Mouse (Mus musculus): Measurements from ENCODE around the gene Klf2. TPM values are rescaled to one million over a fixed set of nuclear protein-coding genes. Genes with fewer than 3 reads are reported as not detected.

Gene Klf2
- polyA plus RNA-seq, 1 experiment from 2014 or later: 7.9 TPM

- Histone ChIP-seq H3K27me3 (replicated peaks) (no peaks in the 10 kb centered on the region), H3K36me3 (peaks cover 76% of the 10 kb centered on the region), H3K4me3 (replicated peaks) (no peak overlapping the region), H3K4me1 (no peaks in the 10 kb centered on the region), H3K4me2 (no peak overlapping the region), H3K9me3 (replicated peaks) (no peaks in the 10 kb centered on the region), H3K27ac (replicated peaks) (no peak overlapping the region), H3K9ac (replicated peaks) (no peak overlapping the region)
- ATAC-seq (ENCODE audit: low FRiP score): no peak
- 94% methylated on average over 5 of the region's 5 CpGs for WGBS
Observed at GRCm38 (mm10) chr8:72342556-72343300, 23.9 kb downstream of the Klf2 start.

GRCm38 (mm10) chr8:72343725-72344124 is 24.9 kb downstream of the Klf2 start:
- no peak for ATAC-seq (ENCODE audit: low FRiP score)
- H3K4me3 ChIP-seq (replicated peaks): no peak overlapping the region
- no peaks in the 10 kb centered on the region for H3K9me3 ChIP-seq (replicated peaks)
- no peaks in the 10 kb centered on the region for H3K27me3 ChIP-seq (replicated peaks)
- H3K9ac ChIP-seq (replicated peaks): no peak overlapping the region
- H3K4me2 ChIP-seq: no peak overlapping the region
- WGBS: 80% methylated on average over 4 of the region's 4 CpGs
- H3K36me3 ChIP-seq: peaks cover 72% of the 10 kb centered on the region
- no peak overlapping the region for H3K27ac ChIP-seq (replicated peaks)
- H3K4me1 ChIP-seq: no peaks in the 10 kb centered on the region

GRCm38 (mm10) chr8:72347553-72347952 is 28.7 kb downstream of the Klf2 start:
- H3K36me3 ChIP-seq: peaks cover 45% of the 10 kb centered on the region
- 94% methylated on average over 1 of the region's 1 CpGs for WGBS
- H3K27me3 ChIP-seq (replicated peaks): no peaks in the 10 kb centered on the region
- no peak overlapping the region for H3K9ac ChIP-seq (replicated peaks)
- H3K4me3 ChIP-seq (replicated peaks): no peak overlapping the region
- H3K4me2 ChIP-seq: no peak overlapping the region
- ATAC-seq (ENCODE audit: low FRiP score): no peak
- no peaks in the 10 kb centered on the region for H3K9me3 ChIP-seq (replicated peaks)
- no peak overlapping the region for H3K27ac ChIP-seq (replicated peaks)
- no peaks in the 10 kb centered on the region for H3K4me1 ChIP-seq

DNA sequence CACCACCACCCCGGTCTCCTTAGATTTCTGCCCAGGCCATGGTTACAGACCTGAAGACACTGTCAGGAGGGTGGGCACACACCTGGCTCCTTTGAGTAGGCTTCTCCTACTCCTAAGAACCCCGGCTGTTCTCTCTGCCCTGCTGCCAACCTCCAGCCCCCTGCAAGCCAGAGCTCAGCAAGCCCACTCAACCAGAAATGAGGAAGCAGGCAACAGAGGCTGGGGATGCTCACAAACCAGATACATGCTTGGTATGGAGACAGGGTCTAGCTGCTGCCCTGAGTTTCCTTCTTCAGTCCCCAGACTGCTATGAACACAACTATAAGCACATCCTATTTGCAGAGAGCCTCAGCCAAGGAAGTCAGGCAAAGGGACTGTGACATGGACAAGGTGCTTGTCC is 29.3 kb downstream of the Klf2 start:
- no peak overlapping the region for H3K4me2 ChIP-seq
- H3K4me1 ChIP-seq: no peaks in the 10 kb centered on the region
- 94% methylated on average over 2 of the region's 2 CpGs for WGBS
- peaks cover 48% of the 10 kb centered on the region for H3K36me3 ChIP-seq
- no peak for ATAC-seq (ENCODE audit: low FRiP score)
- H3K9ac ChIP-seq (replicated peaks): no peak overlapping the region
- no peaks in the 10 kb centered on the region for H3K9me3 ChIP-seq (replicated peaks)
- no peak overlapping the region for H3K27ac ChIP-seq (replicated peaks)
- no peak overlapping the region for H3K4me3 ChIP-seq (replicated peaks)
- no peaks in the 10 kb centered on the region for H3K27me3 ChIP-seq (replicated peaks)

GRCm38 (mm10) chr8:72348956-72349355 is 30.1 kb downstream of the Klf2 start:
- H3K27ac ChIP-seq (replicated peaks): no peak overlapping the region
- H3K9ac ChIP-seq (replicated peaks): no peak overlapping the region
- H3K27me3 ChIP-seq (replicated peaks): no peaks in the 10 kb centered on the region
- H3K4me1 ChIP-seq: no peaks in the 10 kb centered on the region
- no peak for ATAC-seq (ENCODE audit: low FRiP score)
- 91% methylated on average over 1 of the region's 1 CpGs for WGBS
- no peak overlapping the region for H3K4me3 ChIP-seq (replicated peaks)
- peaks cover 52% of the 10 kb centered on the region for H3K36me3 ChIP-seq
- H3K9me3 ChIP-seq (replicated peaks): no peaks in the 10 kb centered on the region
- H3K4me2 ChIP-seq: no peak overlapping the region

GRCm38 (mm10) chr8:72349838-72350237 is 31.0 kb downstream of the Klf2 start:
- H3K36me3 ChIP-seq: peaks cover 55% of the 10 kb centered on the region

GRCm38 (mm10) chr8:72350727-72351126 is 31.9 kb downstream of the Klf2 start:
- no peak overlapping the region for H3K4me3 ChIP-seq (replicated peaks)
- no peak overlapping the region for H3K9ac ChIP-seq (replicated peaks)
- no peak overlapping the region for H3K27ac ChIP-seq (replicated peaks)
- H3K9me3 ChIP-seq (replicated peaks): no peaks in the 10 kb centered on the region
- no peaks in the 10 kb centered on the region for H3K4me1 ChIP-seq
- H3K27me3 ChIP-seq (replicated peaks): no peaks in the 10 kb centered on the region
- WGBS: 96% methylated on average over 8 of the region's 8 CpGs
- ATAC-seq (ENCODE audit: low FRiP score): no peak
- no peak overlapping the region for H3K4me2 ChIP-seq
- H3K36me3 ChIP-seq: peaks cover 55% of the 10 kb centered on the region

More at GRCm38 (mm10) chr8:72349838-72350237, 31.0 kb downstream of the Klf2 start:
- H3K27me3 ChIP-seq (replicated peaks): no peaks in the 10 kb centered on the region
- no peak for ATAC-seq (ENCODE audit: low FRiP score)
- no peak overlapping the region for H3K27ac ChIP-seq (replicated peaks)
- H3K9ac ChIP-seq (replicated peaks): no peak overlapping the region
- H3K9me3 ChIP-seq (replicated peaks): no peaks in the 10 kb centered on the region
- no peak overlapping the region for H3K4me2 ChIP-seq
- no peak overlapping the region for H3K4me3 ChIP-seq (replicated peaks)
- H3K4me1 ChIP-seq: no peaks in the 10 kb centered on the region
- 93% methylated on average over 9 of the region's 9 CpGs for WGBS

DNA sequence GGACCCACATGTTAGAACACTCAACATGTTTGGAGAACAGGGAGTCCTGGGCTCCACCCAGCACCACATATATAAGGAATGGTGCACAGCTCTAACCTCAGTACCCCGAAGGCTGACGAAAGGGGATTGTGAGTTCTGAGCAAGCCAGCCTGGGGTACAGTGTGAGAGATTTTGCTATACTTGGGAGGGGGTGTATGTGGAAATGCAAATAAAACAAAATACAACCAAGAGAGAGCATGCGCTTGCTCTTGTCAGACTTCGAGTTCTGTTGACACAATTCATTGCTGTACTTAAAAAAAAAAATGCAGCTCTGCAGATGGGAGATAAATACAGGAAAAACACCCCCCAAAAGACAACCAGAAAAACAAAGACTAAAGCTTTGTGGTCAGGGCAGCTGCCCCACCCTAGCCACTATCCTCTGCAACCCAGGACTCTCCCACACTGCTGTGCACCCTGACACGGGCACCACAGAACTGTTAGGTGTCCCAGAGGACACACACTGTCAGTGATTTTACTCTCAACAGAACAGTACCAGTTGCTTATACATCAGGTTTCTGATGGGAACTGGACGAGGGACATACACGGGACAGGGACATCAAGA is 32.7 kb downstream of the Klf2 start:
- Histone ChIP-seq H3K27ac (replicated peaks) (no peak overlapping the region), H3K27me3 (replicated peaks) (no peaks in the 10 kb centered on the region), H3K9ac (replicated peaks) (no peak overlapping the region), H3K4me1 (no peaks in the 10 kb centered on the region), H3K4me3 (replicated peaks) (no peak overlapping the region), H3K4me2 (no peak overlapping the region), H3K36me3 (peaks cover 55% of the 10 kb centered on the region), H3K9me3 (replicated peaks) (no peaks in the 10 kb centered on the region)
- WGBS: 88% methylated on average over 7 of the region's 7 CpGs
- no peak for ATAC-seq (ENCODE audit: low FRiP score)

DNA sequence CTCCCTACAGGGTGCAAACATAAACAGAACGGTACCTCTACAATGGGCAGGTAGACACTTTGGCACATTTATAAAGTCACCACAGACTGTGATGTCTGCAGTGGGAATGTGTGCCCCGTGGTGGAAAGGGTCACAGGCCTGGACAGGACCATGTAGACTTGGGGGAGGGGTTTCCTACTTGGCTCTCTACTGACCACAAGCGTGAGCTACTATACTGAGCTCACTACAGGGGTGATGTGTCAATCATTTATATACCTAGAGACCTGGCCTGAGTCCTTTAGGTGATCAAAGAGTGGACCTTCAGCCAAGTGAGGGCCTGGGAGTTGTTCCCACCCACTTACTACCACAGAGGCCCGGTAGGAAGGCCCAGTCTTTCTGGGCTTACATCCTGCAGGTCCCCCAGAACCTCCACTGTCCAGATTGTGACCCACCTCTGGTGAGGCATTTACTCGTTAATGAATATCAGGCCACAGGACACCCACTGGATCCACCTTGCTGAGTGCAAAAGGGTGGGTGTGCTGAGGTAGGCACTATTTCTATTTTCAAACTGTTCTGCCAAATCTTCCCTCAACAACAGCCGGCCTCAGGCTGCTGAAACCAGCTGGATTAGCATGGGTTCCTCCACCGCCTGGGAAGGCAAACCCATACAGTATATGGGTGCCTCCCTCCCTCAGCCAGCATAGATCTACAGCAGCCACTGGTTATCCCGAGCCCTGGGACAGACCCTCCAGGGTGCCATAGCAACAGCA is 34.3 kb downstream of the Klf2 start:
- no peak overlapping the region for H3K27ac ChIP-seq (replicated peaks)
- H3K4me1 ChIP-seq: no peaks in the 10 kb centered on the region
- ATAC-seq (ENCODE audit: low FRiP score): peak; percentile 49; the same call in 1 of the 2 replicates
- no peaks in the 10 kb centered on the region for H3K27me3 ChIP-seq (replicated peaks)
- 86% methylated on average over 8 of the region's 8 CpGs for WGBS
- H3K9me3 ChIP-seq (replicated peaks): no peaks in the 10 kb centered on the region
- H3K9ac ChIP-seq (replicated peaks): no peak overlapping the region
- H3K4me2 ChIP-seq: no peak overlapping the region
- no peak overlapping the region for H3K4me3 ChIP-seq (replicated peaks)
- H3K36me3 ChIP-seq: peaks cover 63% of the 10 kb centered on the region

- H3K9ac ChIP-seq (replicated peaks): no peak overlapping the region
- H3K4me1 ChIP-seq: no peaks in the 10 kb centered on the region
- no peaks in the 10 kb centered on the region for H3K9me3 ChIP-seq (replicated peaks)
- no peak overlapping the region for H3K4me2 ChIP-seq
- 88% methylated on average over 7 of the region's 7 CpGs for WGBS
- no peak overlapping the region for H3K4me3 ChIP-seq (replicated peaks)
- peaks cover 67% of the 10 kb centered on the region for H3K36me3 ChIP-seq
- no peak for ATAC-seq (ENCODE audit: low FRiP score)
- H3K27me3 ChIP-seq (replicated peaks): no peaks in the 10 kb centered on the region
- H3K27ac ChIP-seq (replicated peaks): no peak overlapping the region
Observed at GRCm38 (mm10) chr8:72353700-72354045, 34.8 kb downstream of the Klf2 start.

DNA sequence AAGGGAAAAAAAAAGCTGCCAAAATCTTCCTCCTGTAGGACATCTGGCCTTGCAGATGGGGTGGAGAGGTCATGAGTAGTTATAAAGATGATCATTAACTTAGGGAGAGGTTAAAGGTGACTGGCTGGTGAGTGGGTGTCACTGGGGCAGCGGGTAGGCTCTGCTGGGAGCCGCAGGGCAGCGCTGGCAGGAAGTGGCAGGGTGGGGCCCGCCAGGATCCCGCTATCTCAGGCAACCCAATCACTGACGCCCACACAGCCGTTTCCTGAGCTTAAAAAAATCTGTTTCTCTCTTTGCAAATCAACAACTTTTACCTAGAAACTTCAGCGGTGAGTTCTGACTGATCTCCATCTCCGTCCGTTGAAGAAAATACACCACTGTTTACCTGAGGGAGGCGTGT is 35.4 kb downstream of the Klf2 start:
- Histone ChIP-seq H3K9ac (replicated peaks) (no peak overlapping the region), H3K9me3 (replicated peaks) (no peaks in the 10 kb centered on the region), H3K27ac (replicated peaks) (no peak overlapping the region), H3K4me3 (replicated peaks) (no peak overlapping the region), H3K4me2 (no peak overlapping the region), H3K36me3 (peaks cover 72% of the 10 kb centered on the region), H3K27me3 (replicated peaks) (no peaks in the 10 kb centered on the region), H3K4me1 (no peaks in the 10 kb centered on the region)
- 84% methylated on average over 11 of the region's 11 CpGs for WGBS
- no peak for ATAC-seq (ENCODE audit: low FRiP score)

DNA sequence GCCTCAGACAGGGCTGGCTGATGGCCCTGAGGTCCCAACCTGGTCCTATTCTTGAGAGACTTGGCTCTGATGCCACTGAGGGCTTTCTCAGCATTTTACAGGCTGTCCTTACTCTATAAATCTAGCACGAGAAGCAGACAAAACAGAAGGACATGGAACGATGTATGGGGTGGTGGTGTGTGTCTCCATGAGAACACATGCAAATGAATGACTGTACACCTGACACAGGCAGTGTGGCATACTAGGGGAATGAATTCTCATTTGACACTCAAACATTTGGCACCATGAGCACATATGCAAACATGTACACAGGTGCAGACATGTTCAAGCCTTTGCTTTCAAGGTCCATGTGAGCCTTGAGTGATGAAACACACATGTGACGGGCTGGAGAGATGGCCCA is 37.8 kb downstream of the Klf2 start:
- H3K27me3 ChIP-seq (replicated peaks): no peaks in the 10 kb centered on the region
- H3K4me2 ChIP-seq: no peak overlapping the region
- no peak overlapping the region for H3K27ac ChIP-seq (replicated peaks)
- no peak overlapping the region for H3K4me3 ChIP-seq (replicated peaks)
- no peak for ATAC-seq (ENCODE audit: low FRiP score)
- no peak overlapping the region for H3K9ac ChIP-seq (replicated peaks)
- WGBS: 90% methylated on average over 3 of the region's 3 CpGs
- peaks cover 92% of the 10 kb centered on the region for H3K36me3 ChIP-seq
- H3K4me1 ChIP-seq: no peaks in the 10 kb centered on the region
- H3K9me3 ChIP-seq (replicated peaks): no peaks in the 10 kb centered on the region
